Mouse (Mus musculus): ENCODE measurements around the gene Ndufaf2. TPM values are rescaled to one million over a fixed set of nuclear protein-coding genes. Genes with fewer than 3 reads are reported as not detected.

Ndufaf2 gene
- total and polyA plus RNA-seq, 3 experiments: 37.1 to 117 (median 51.2) TPM

DNA sequence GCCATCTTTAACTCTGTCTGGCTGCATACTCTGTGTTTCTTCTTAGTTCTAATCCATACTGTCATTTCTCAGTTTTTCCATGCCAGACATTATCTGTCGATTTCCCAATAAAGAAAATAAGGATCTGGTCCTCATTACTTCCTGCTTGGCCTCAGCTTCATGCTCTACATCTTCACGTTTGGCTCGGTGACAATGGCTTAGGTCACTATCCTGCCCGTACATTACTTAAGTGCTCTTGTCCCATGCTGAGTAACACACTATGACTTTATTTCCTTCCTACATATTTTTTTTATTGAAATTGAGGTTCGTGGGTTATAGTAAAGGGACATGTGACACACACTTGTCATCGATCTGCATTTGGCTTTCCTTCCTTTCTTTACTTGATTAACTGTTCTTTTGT lies 143.3 kb downstream of the Ndufaf2 start:
- no peak overlapping the region for H3K4me3 ChIP-seq (replicated peaks in 1 of 3; ENCODE audit: low read depth in 2 of 3, low read length in 2 of 3, poor library complexity in 1 of 3)
- H3K4me2 ChIP-seq (ENCODE audit: insufficient read depth, low read depth, poor library complexity, severe bottlenecking): no peak overlapping the region
- peaks cover 2 to 5% of the 10 kb centered on the region in 2 experiments; a peak in 2 of 4 replicates for H3K4me1 ChIP-seq (ENCODE audit: control insufficient read depth in 1 of 2, insufficient read depth in 2 of 2)
- TF ChIP-seq POLR2AphosphoS2 (IDR thresholded peaks at IDR 0.05; ENCODE audit: low read depth, low read length) (no peak), ELF1 (IDR thresholded peaks at IDR 0.05; ENCODE audit: low read depth, low read length) (no peak), ZKSCAN1 (IDR thresholded peaks at IDR 0.05; ENCODE audit: borderline replicate concordance, low read depth, low read length) (no peak), JUND (conservative IDR thresholded peaks at IDR 0.05; ENCODE audit: low read depth, low read length) (no peak), ZNF384 (IDR thresholded peaks at IDR 0.05; ENCODE audit: low read depth, low read length) (no peak)
- dilution Hi-C loops (cut with MboI; ENCODE audit: extremely low pct_ligation_motif_present, extremely low pct_unique_long_range_greater_than_20kb, low sequenced_read_pairs) (no loop called here), in situ Hi-C loops (cut with MboI; ENCODE audit: low pct_ligation_motif_present, low pct_unique_long_range_greater_than_20kb, low sequenced_read_pairs) (no loop called here)
- no peaks in the 10 kb centered on the region for H3K27me3 ChIP-seq (replicated peaks)
- no peak overlapping the region for H3K27ac ChIP-seq (ENCODE audit: insufficient read depth, low read depth)
- no peaks in the 10 kb centered on the region for H3K9me3 ChIP-seq (replicated peaks; ENCODE audit: low read length)
- DNase-seq (ENCODE audit: extremely low read depth): no peak
- H3K9ac ChIP-seq (ENCODE audit: insufficient read depth, low read depth): no peak overlapping the region
- H3K79me2 ChIP-seq (replicated peaks; ENCODE audit: control insufficient read depth, extremely low read depth, insufficient read depth, poor library complexity, severe bottlenecking): no peaks in the 10 kb centered on the region
- H3K36me3 ChIP-seq (replicated peaks in 1 of 2; ENCODE audit: control insufficient read depth in 1 of 2, insufficient read depth in 1 of 2, low read length in 1 of 2): no peaks in the 10 kb centered on the region

DNA sequence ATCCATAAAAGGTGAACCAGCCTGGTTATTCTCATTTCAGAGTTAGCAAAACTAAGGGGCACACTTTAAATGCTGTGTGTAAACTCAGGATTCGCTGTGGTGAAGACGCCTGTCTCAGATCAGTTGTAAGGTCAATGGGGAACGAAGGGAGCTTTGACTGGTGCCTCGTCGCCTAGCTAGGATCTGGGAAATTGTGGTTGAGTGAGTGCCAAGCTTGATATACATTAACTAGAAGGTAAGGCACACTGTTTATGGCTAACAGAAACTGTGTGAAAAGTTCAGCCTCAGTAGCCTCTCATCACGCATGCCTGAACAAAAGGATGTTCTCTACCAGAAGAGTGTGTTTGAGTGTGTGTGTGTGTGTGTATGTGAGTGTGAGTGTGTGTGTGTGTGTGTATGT lies 144.6 kb downstream of the Ndufaf2 start:
- no peak overlapping the region for H3K27ac ChIP-seq (ENCODE audit: insufficient read depth, low read depth)
- H3K4me2 ChIP-seq (ENCODE audit: insufficient read depth, low read depth, poor library complexity, severe bottlenecking): no peak overlapping the region
- no peak for DNase-seq (ENCODE audit: extremely low read depth)
- no peak overlapping the region for H3K4me3 ChIP-seq (replicated peaks in 1 of 3; ENCODE audit: low read depth in 2 of 3, low read length in 2 of 3, poor library complexity in 1 of 3)
- peaks cover 2 to 5% of the 10 kb centered on the region in 2 experiments; a peak in 2 of 4 replicates for H3K4me1 ChIP-seq (ENCODE audit: control insufficient read depth in 1 of 2, insufficient read depth in 2 of 2)
- no peaks in the 10 kb centered on the region for H3K79me2 ChIP-seq (replicated peaks; ENCODE audit: control insufficient read depth, extremely low read depth, insufficient read depth, poor library complexity, severe bottlenecking)
- TF ChIP-seq NRF1 (IDR thresholded peaks at IDR 0.05; ENCODE audit: low read depth, low read length) (no peak), RCOR1 (conservative IDR thresholded peaks at IDR 0.05; ENCODE audit: low read depth, low read length) (no peak), SIN3A (IDR thresholded peaks at IDR 0.05; ENCODE audit: low read length) (no peak), BHLHE40 (IDR thresholded peaks at IDR 0.05; ENCODE audit: low read depth, low read length) (no peak), ZC3H11A (IDR thresholded peaks at IDR 0.05; ENCODE audit: low read depth, low read length) (no peak), NELFE (IDR thresholded peaks at IDR 0.05; ENCODE audit: low read depth, low read length) (no peak), HCFC1 (IDR thresholded peaks at IDR 0.05; ENCODE audit: low read depth, low read length) (no peak), USF2 (conservative IDR thresholded peaks at IDR 0.05; ENCODE audit: low read depth, low read length) (no peak), JUND (conservative IDR thresholded peaks at IDR 0.05; ENCODE audit: low read depth, low read length) (no peak), MAFK (IDR thresholded peaks at IDR 0.05; ENCODE audit: insufficient replicate concordance, low read length) (no peak), GABPA (IDR thresholded peaks at IDR 0.05; ENCODE audit: insufficient replicate concordance, low read depth, low read length) (no peak), RAD21 (IDR thresholded peaks at IDR 0.05; ENCODE audit: low read depth, low read length) (no peak), EP300 (IDR thresholded peaks at IDR 0.05; ENCODE audit: low read length) (no peak), ZNF384 (IDR thresholded peaks at IDR 0.05; ENCODE audit: low read depth, low read length) (no peak), E2F4 (IDR thresholded peaks at IDR 0.05; ENCODE audit: insufficient replicate concordance, low read depth, low read length) (no peak), USF1 (IDR thresholded peaks at IDR 0.05; ENCODE audit: low read depth, low read length) (no peak), MEF2A (IDR thresholded peaks at IDR 0.05; ENCODE audit: borderline replicate concordance, low read depth, low read length) (no peak), MXI1 (IDR thresholded peaks at IDR 0.05; ENCODE audit: low read depth, low read length) (no peak), PAX5 (IDR thresholded peaks at IDR 0.05; ENCODE audit: low read length) (no peak)
- no peak overlapping the region for H3K9ac ChIP-seq (ENCODE audit: insufficient read depth, low read depth)
- in situ Hi-C loops (cut with MboI; ENCODE audit: low pct_ligation_motif_present, low pct_unique_long_range_greater_than_20kb, low sequenced_read_pairs) (no loop called here), dilution Hi-C loops (cut with MboI; ENCODE audit: extremely low pct_ligation_motif_present, extremely low pct_unique_long_range_greater_than_20kb, low sequenced_read_pairs) (no loop called here)
- no peaks in the 10 kb centered on the region for H3K9me3 ChIP-seq (replicated peaks; ENCODE audit: low read length)
- H3K27me3 ChIP-seq (replicated peaks): no peaks in the 10 kb centered on the region
- H3K36me3 ChIP-seq (replicated peaks in 1 of 2; ENCODE audit: control insufficient read depth in 1 of 2, insufficient read depth in 1 of 2, low read length in 1 of 2): no peaks in the 10 kb centered on the region

All from CH12.LX (cell line).